Mouse (Mus musculus): ENCODE results near the gene Nptn. TPM values are rescaled to one million over a fixed set of nuclear protein-coding genes. Genes with fewer than 3 reads are reported as not detected.

Nptn gene
- polyA plus RNA-seq, 1 experiment from 2014 or later: 169 TPM

DNA sequence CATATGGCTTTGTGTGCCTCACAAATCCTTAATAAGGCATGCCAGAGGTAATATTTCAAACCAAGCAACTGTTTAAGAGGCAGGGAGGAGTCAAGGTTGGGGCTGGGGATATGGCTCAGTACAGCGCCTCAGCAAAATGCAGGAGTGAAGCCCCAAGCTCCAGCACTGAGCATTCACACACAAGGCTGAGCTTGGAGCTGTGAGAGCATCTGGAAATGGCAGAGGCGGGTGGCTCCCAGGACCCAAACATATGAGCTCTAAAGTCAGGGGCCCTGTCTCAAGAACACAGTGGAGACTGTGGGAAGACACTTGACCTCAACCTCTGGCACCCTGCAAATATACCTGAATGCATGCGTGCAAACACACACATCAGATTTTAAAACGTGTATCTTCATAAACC, 106.0 kb downstream of the Nptn start:
- ATAC-seq (replicated peaks; ENCODE audit: low FRiP score, low read depth) (no peak), DNase-seq (ENCODE audit: low spot score) (peak; percentile 36)
- Histone ChIP-seq H3K4me1 (replicated peaks; ENCODE audit: insufficient read depth, low read length) (no peaks in the 10 kb centered on the region), H3K9me3 (replicated peaks; ENCODE audit: low read length) (no peaks in the 10 kb centered on the region), H3K4me3 (replicated peaks; ENCODE audit: low read depth, low read length) (no peak overlapping the region), H3K4me2 (ENCODE audit: low read length) (no peak overlapping the region), H3K27ac (no peak overlapping the region), H3K36me3 (ENCODE audit: insufficient read depth, low read length) (no peaks in the 10 kb centered on the region), H3K9ac (ENCODE audit: low read depth, low read length) (no peak overlapping the region), H3K27me3 (ENCODE audit: insufficient read depth, low read length) (no peaks in the 10 kb centered on the region)
- 61% methylated on average over 4 of the region's 4 CpGs for WGBS
- TF ChIP-seq CTCF (IDR thresholded peaks at IDR 0.05; ENCODE audit: low read depth): no peak

DNA sequence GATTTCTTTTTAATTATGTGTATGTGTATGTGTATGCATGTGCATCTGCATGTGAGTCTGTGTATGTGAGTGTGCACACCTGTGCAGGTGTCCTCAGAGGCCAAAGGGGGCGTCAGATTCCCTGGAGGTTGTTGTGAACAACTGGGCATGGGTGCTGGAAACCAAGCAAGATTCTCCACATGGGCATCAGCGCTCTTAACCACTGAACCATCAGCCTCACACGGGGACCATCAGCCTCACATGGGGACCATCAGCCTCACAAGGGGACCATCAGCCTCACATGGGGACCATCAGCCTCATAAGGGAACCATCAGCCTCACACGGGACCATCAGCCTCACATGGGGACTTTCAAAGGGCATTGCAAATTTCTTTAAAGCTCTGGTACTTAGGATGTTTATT, 108.7 kb downstream of the Nptn start:
- no peak overlapping the region for H3K27ac ChIP-seq
- 84% methylated on average over 4 of the region's 4 CpGs for WGBS

DNA sequence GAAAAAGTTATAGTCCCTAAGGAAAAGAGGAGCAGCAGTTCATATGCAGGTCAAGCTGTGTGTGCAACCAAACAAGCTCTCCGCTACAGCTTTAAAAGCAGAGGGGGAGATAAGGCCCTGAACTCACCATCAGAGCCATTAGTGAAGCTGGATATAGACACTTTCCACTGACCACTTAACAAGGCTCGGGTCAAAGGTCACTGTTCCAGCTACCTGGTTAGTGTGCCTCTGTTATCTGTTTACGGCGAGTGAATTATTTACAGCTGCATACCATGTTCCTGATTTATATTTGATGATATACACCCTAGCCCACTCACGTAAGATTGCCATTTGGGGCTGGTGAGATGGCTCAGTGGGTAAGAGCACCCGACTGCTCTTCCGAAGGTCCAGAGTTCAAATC, 109.4 kb downstream of the Nptn start:
- ATAC-seq (replicated peaks; ENCODE audit: low FRiP score, low read depth) (no peak), DNase-seq (ENCODE audit: low spot score) (no peak)
- WGBS: 72% methylated on average over 7 of the region's 7 CpGs
- H3K4me3 ChIP-seq (replicated peaks; ENCODE audit: low read depth, low read length): no peak overlapping the region
- no peak overlapping the region for H3K27ac ChIP-seq
- H3K9ac ChIP-seq (ENCODE audit: low read depth, low read length): no peak overlapping the region
- H3K4me1 ChIP-seq (replicated peaks; ENCODE audit: insufficient read depth, low read length): no peaks in the 10 kb centered on the region
- TF ChIP-seq CTCF (IDR thresholded peaks at IDR 0.05; ENCODE audit: low read depth): no peak
- no peaks in the 10 kb centered on the region for H3K27me3 ChIP-seq (ENCODE audit: insufficient read depth, low read length)
- H3K36me3 ChIP-seq (ENCODE audit: insufficient read depth, low read length): no peaks in the 10 kb centered on the region
- H3K9me3 ChIP-seq (replicated peaks; ENCODE audit: low read length): no peaks in the 10 kb centered on the region
- H3K4me2 ChIP-seq (ENCODE audit: low read length): no peak overlapping the region

More for the DNA sequence above, 108.7 kb downstream of the Nptn start:
- no peaks in the 10 kb centered on the region for H3K9me3 ChIP-seq (replicated peaks; ENCODE audit: low read length)
- no peak for DNase-seq (ENCODE audit: low spot score)
- H3K36me3 ChIP-seq (ENCODE audit: insufficient read depth, low read length): no peaks in the 10 kb centered on the region
- no peak for TF ChIP-seq CTCF (IDR thresholded peaks at IDR 0.05; ENCODE audit: low read depth)
- H3K4me3 ChIP-seq (replicated peaks; ENCODE audit: low read depth, low read length): no peak overlapping the region
- no peaks in the 10 kb centered on the region for H3K27me3 ChIP-seq (ENCODE audit: insufficient read depth, low read length)
- ATAC-seq (replicated peaks; ENCODE audit: low FRiP score, low read depth): no peak
- no peak overlapping the region for H3K9ac ChIP-seq (ENCODE audit: low read depth, low read length)
- no peak overlapping the region for H3K4me2 ChIP-seq (ENCODE audit: low read length)
- no peaks in the 10 kb centered on the region for H3K4me1 ChIP-seq (replicated peaks; ENCODE audit: insufficient read depth, low read length)

DNA sequence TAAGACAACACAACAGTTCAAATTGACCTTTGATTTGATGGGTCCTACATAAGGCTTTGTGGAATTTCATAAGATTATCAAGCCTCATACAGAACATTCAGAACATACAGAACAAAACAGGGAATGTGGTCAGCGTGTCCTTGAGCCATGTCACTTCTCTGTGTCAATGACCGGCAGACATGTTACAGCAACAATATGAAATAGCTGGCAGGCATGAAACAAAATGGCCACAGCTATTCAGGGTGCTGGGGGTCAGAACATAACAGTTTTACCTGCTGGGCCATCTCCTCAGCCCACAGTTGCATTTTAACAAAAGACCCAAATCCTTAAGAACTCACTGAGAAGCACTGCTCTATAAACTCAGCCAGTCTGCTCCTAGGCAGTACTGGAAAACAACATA, 116.4 kb downstream of the Nptn start:
- no peak for TF ChIP-seq CTCF (IDR thresholded peaks at IDR 0.05; ENCODE audit: low read depth)
- Histone ChIP-seq H3K4me2 (ENCODE audit: low read length) (no peak overlapping the region), H3K4me1 (replicated peaks; ENCODE audit: insufficient read depth, low read length) (no peaks in the 10 kb centered on the region), H3K36me3 (ENCODE audit: insufficient read depth, low read length) (no peaks in the 10 kb centered on the region), H3K27ac (no peak overlapping the region), H3K9me3 (replicated peaks; ENCODE audit: low read length) (no peaks in the 10 kb centered on the region), H3K4me3 (replicated peaks; ENCODE audit: low read depth, low read length) (no peak overlapping the region), H3K9ac (ENCODE audit: low read depth, low read length) (no peak overlapping the region), H3K27me3 (ENCODE audit: insufficient read depth, low read length) (no peaks in the 10 kb centered on the region)
- WGBS: 98% methylated on average over 2 of the region's 2 CpGs
- no peak for DNase-seq (ENCODE audit: low spot score)
- ATAC-seq (replicated peaks; ENCODE audit: low FRiP score, low read depth): no peak

DNA sequence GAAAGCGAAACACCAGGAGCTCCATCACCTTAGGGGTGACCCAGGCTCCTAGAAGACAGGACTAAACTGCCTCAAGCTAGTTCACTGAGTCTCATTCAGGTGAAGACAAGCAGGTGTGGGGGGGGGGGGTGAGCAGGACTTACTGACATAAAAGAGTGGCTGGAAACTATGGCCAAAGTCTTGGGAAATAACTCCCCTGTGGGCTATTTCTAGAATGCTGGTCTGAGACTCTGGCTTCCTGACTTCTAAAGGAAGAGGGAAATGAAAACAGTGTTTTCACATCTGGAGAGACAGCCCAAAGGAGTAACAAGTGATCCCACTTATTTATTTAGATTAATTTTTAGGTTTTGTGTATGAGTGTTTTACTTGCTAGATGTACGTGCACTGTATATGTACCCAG, 119.7 kb downstream of the Nptn start:
- 88% methylated on average over 2 of the region's 2 CpGs for WGBS

DNA sequence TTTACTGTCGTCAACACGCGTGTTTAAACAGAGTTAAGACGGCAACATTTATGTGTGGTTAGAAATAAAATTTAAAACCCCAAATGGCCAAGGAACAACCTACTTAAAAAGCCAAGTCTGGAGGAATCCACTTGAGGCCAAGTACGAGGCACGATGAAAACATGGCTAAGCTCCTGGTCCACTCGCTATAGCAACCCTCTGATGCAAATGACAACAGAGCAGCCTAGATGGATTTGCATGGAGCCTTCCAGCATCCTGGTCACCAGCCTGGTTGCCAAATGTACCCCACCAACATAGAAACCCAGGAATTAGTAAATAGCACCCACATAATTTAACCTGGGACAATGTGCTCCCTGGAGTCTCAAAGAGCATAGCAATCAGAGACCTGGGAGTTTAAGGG, 121.7 kb downstream of the Nptn start:
- no peaks in the 10 kb centered on the region for H3K36me3 ChIP-seq (ENCODE audit: insufficient read depth, low read length)
- H3K4me1 ChIP-seq (replicated peaks; ENCODE audit: insufficient read depth, low read length): no peaks in the 10 kb centered on the region
- H3K9ac ChIP-seq (ENCODE audit: low read depth, low read length): no peak overlapping the region
- no peak for TF ChIP-seq CTCF (IDR thresholded peaks at IDR 0.05; ENCODE audit: low read depth)
- no peak overlapping the region for H3K4me3 ChIP-seq (replicated peaks; ENCODE audit: low read depth, low read length)
- no peaks in the 10 kb centered on the region for H3K27me3 ChIP-seq (ENCODE audit: insufficient read depth, low read length)
- H3K9me3 ChIP-seq (replicated peaks; ENCODE audit: low read length): no peaks in the 10 kb centered on the region
- H3K4me2 ChIP-seq (ENCODE audit: low read length): no peak overlapping the region
- ATAC-seq (replicated peaks; ENCODE audit: low FRiP score, low read depth): no peak
- H3K27ac ChIP-seq: no peak overlapping the region
- DNase-seq (ENCODE audit: low spot score): no peak
- 84% methylated on average over 7 of the region's 7 CpGs for WGBS

More for the DNA sequence above, 119.7 kb downstream of the Nptn start:
- H3K4me2 ChIP-seq (ENCODE audit: low read length): no peak overlapping the region
- no peak for TF ChIP-seq CTCF (IDR thresholded peaks at IDR 0.05; ENCODE audit: low read depth)
- no peaks in the 10 kb centered on the region for H3K9me3 ChIP-seq (replicated peaks; ENCODE audit: low read length)
- ATAC-seq (replicated peaks; ENCODE audit: low FRiP score, low read depth) (no peak), DNase-seq (ENCODE audit: low spot score) (no peak)
- no peaks in the 10 kb centered on the region for H3K4me1 ChIP-seq (replicated peaks; ENCODE audit: insufficient read depth, low read length)
- H3K27ac ChIP-seq: no peak overlapping the region
- no peaks in the 10 kb centered on the region for H3K27me3 ChIP-seq (ENCODE audit: insufficient read depth, low read length)
- no peaks in the 10 kb centered on the region for H3K36me3 ChIP-seq (ENCODE audit: insufficient read depth, low read length)
- H3K9ac ChIP-seq (ENCODE audit: low read depth, low read length): no peak overlapping the region
- H3K4me3 ChIP-seq (replicated peaks; ENCODE audit: low read depth, low read length): no peak overlapping the region

DNA sequence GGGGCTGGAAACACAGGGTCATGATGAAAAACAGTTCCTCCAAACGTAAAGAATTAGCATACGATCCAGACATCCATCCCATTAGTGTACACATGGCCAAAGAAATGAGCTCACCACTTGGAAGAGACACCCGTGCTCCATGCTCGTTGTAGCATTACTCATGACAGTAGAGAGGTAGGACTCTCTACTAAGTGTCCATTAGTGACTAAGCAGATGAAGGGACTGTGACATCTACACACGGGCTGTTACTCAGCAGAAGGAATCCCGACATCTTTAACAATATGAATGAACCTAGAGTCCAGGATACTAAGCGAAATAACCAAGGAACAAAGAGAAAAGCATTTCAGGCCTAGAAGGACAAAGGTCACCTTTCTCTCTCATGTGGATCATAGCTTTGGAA, 124.0 kb downstream of the Nptn start:
- DNase-seq (ENCODE audit: low spot score): no peak
- no peak for TF ChIP-seq CTCF (IDR thresholded peaks at IDR 0.05; ENCODE audit: low read depth)
- Histone ChIP-seq H3K4me2 (ENCODE audit: low read length) (no peak overlapping the region), H3K4me1 (replicated peaks; ENCODE audit: insufficient read depth, low read length) (no peaks in the 10 kb centered on the region), H3K9me3 (replicated peaks; ENCODE audit: low read length) (no peaks in the 10 kb centered on the region), H3K36me3 (ENCODE audit: insufficient read depth, low read length) (no peaks in the 10 kb centered on the region), H3K4me3 (replicated peaks; ENCODE audit: low read depth, low read length) (no peak overlapping the region), H3K27ac (no peak overlapping the region), H3K27me3 (ENCODE audit: insufficient read depth, low read length) (no peaks in the 10 kb centered on the region), H3K9ac (ENCODE audit: low read depth, low read length) (no peak overlapping the region)
- no peak for ATAC-seq (replicated peaks; ENCODE audit: low FRiP score, low read depth)
- 79% methylated on average over 7 of the region's 7 CpGs for WGBS

Other genes starting within 250 kb of the Nptn start
- gene Tbc1d21, start 211.8 kb upstream of the Nptn start, polyA plus RNA-seq (2015; fragmentation: Nextera tagmentation; extraction: Ambion mirVana): not detected in 2 replicates
- 0.89 and 1.4 TPM in 2 replicates for gene Insyn1, start 93.6 kb upstream of the Nptn start, polyA plus RNA-seq (2015; fragmentation: Nextera tagmentation; extraction: Ambion mirVana)
- 23.9 and 27.9 TPM in 2 replicates for gene Cd276, start 26.8 kb upstream of the Nptn start, polyA plus RNA-seq (2015; fragmentation: Nextera tagmentation; extraction: Ambion mirVana)
- 1.0 and 1.2 TPM in 2 replicates for gene Rec114, start 161.7 kb downstream of the Nptn start, polyA plus RNA-seq (2015; fragmentation: Nextera tagmentation; extraction: Ambion mirVana)
- gene Hcn4, start 241.2 kb downstream of the Nptn start, polyA plus RNA-seq (2015; fragmentation: Nextera tagmentation; extraction: Ambion mirVana): 0.18 and 0.24 TPM in 2 replicates

Data from kidney, postnatal 0 days (tissue).